Mouse (Mus musculus) ES-E14 (cell line): ENCODE data around the gene Abcf2. TPM values are rescaled to one million over a fixed set of nuclear protein-coding genes. Genes with fewer than 3 reads are reported as not detected.

Experiments used
- DNase-seq: peaks from one replicate; pipeline ENCODE4 v3.0.0-alpha.2; 2013; ENCODE audit warnings: low read depth, low spot score
- H3K27ac ChIP-seq: 2 replicates; pipeline ENCODE4 v1.5.1; 2012; ENCODE audit warnings: low read depth, mild to moderate bottlenecking, low read length, moderate library complexity, mixed read lengths; ENCODE audit not compliant: poor library complexity, insufficient read depth, severe bottlenecking
- H3K36me3 ChIP-seq: 2 replicates; pipeline ENCODE4 v1.6.1; 2012; ENCODE audit warnings: mild to moderate bottlenecking, low read length, moderate library complexity, mixed read lengths; ENCODE audit not compliant: control insufficient read depth, poor library complexity, insufficient read depth, severe bottlenecking
- H3K4me1 ChIP-seq, 2 experiments: fragments of 150-350 bp in 1 of 2; sonication (generic) in 1 of 2; 2 replicates each; pipeline ENCODE4 v1.6.1; 2012; ENCODE audit warnings: low read length in 2 of 2, mild to moderate bottlenecking in 1 of 2, mixed read lengths in 1 of 2; ENCODE audit not compliant: control insufficient read depth in 2 of 2, insufficient read depth in 2 of 2, poor library complexity in 1 of 2
- H3K4me3 ChIP-seq, 2 experiments: fragments of 150-350 bp in 1 of 2; sonication (generic) in 1 of 2; 2 replicates each; pipeline ENCODE4 v1.5.1; 2012; ENCODE audit warnings: low read length in 2 of 2, low read depth in 1 of 2, mild to moderate bottlenecking in 1 of 2, mixed read lengths in 1 of 2; ENCODE audit not compliant: insufficient read depth in 1 of 2, poor library complexity in 1 of 2, severe bottlenecking in 1 of 2
- H3K9ac ChIP-seq: 2 replicates; pipeline ENCODE4 v1.6.1; 2012; ENCODE audit warnings: low read depth, mild to moderate bottlenecking, low read length, mixed read lengths; ENCODE audit not compliant: poor library complexity, insufficient read depth, severe bottlenecking
- H3K9me3 ChIP-seq: fragments of 150-350 bp; sonication (generic); 2 replicates; pipeline ENCODE4 v1.6.1; 2012; ENCODE audit warnings: low read depth, mild to moderate bottlenecking, low read length; ENCODE audit not compliant: control insufficient read depth, insufficient read depth
- CHD2 ChIP-seq: IDR thresholded peaks from 2 replicates; pipeline ENCODE4 v1.6.1; 2014; ENCODE audit warnings: mild to moderate bottlenecking, low read depth, low read length, inconsistent platforms
- HCFC1 ChIP-seq: IDR thresholded peaks from 2 replicates; pipeline ENCODE4 v1.6.1; 2012; ENCODE audit warnings: low read length, inconsistent platforms, borderline replicate concordance; ENCODE audit not compliant: insufficient read depth
- MAFK ChIP-seq: IDR thresholded peaks from 2 replicates; pipeline ENCODE4 v1.6.1; 2014; ENCODE audit warnings: mild to moderate bottlenecking, low read depth, low read length, inconsistent platforms; ENCODE audit not compliant: insufficient read depth
- ZC3H11A ChIP-seq: IDR thresholded peaks from 2 replicates; pipeline ENCODE4 v1.6.1; 2012; ENCODE audit warnings: low read depth, mild to moderate bottlenecking, inconsistent platforms, low read length, borderline replicate concordance
- ZNF384 ChIP-seq: IDR thresholded peaks from 2 replicates; pipeline ENCODE4 v1.6.1; 2012; ENCODE audit warnings: low read depth, low read length, inconsistent platforms
- in situ Hi-C, 2 experiments: fragments of 600-800 bp; cut with MboI; formaldehyde crosslinking; loops; one replicate each; pipeline ENCODE4 v1.15.1; 2025; ENCODE audit warnings: low sequenced_read_pairs in 2 of 2, inconsistent platforms in 1 of 2; ENCODE audit not compliant: unreplicated experiment in 2 of 2
- total RNA-seq: library from RNA; depleted of rRNA; stranded (reverse); fragments of 300-350 nt; gene quantifications from 2 replicates; pipeline ENCODE4 v1.2.3, GENCODE M21; 2012

Abcf2 gene
- total RNA-seq, 1 experiment: 171 TPM

- DNase-seq: no peak
- no peaks in the 10 kb centered on the region for H3K9me3 ChIP-seq
- H3K4me1 ChIP-seq: peaks cover 4 to 9% of the 10 kb centered on the region in 2 experiments; a peak in 2 of 4 replicates
- peak overlapping the region; percentile 7; the same call in 1 of the 2 replicates for H3K9ac ChIP-seq
- in situ Hi-C loops: no loop called here
- H3K36me3 ChIP-seq: no peaks in the 10 kb centered on the region
- no peak overlapping the region for H3K27ac ChIP-seq
- peak overlapping the region; percentile 15 to 19; a peak in 1 of 4 replicates for H3K4me3 ChIP-seq
- TF ChIP-seq CHD2 (no peak), HCFC1 (no peak), ZC3H11A (no peak), MAFK (no peak), ZNF384 (no peak)
Observed at GRCm38 (mm10) chr5:24550598-24551316, 26.5 kb downstream of the Abcf2 start.

DNA sequence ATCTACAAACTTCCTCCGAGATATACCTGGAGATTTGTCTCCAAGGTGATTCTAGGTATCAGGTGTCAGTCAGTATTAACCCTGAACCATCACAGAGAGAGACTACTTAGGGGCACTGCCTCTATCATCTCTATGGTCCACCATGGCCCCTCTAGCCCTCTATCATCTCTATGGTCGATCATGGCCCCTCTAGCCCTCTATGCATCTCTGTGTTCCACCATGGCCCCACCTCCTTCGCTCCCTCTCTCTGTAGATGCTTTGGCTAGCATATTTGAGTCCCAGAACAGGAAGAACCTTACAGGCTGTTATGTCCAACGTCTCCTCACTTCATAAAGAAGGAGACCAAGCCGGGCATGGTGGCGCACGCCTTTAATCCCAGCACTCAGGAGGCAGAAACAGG, 34.6 kb downstream of the Abcf2 start:
- no peak for TF ChIP-seq ZC3H11A
- TF ChIP-seq MAFK: no peak
- TF ChIP-seq CHD2: no peak
- no peak for TF ChIP-seq ZNF384
- no peak for TF ChIP-seq HCFC1
- Histone ChIP-seq H3K27ac (no peak overlapping the region), H3K4me1 (peaks cover 2 to 12% of the 10 kb centered on the region in 2 experiments; a peak in 2 of 4 replicates), H3K9me3 (no peaks in the 10 kb centered on the region), H3K9ac (no peak overlapping the region), H3K36me3 (no peaks in the 10 kb centered on the region), H3K4me3 (no peak overlapping the region)
- in situ Hi-C loops: no loop called here
- DNase-seq: peak; percentile 56

- H3K27ac ChIP-seq: no peak overlapping the region
- H3K9me3 ChIP-seq: no peaks in the 10 kb centered on the region
- no peak overlapping the region for H3K9ac ChIP-seq
- peaks cover 2 to 14% of the 10 kb centered on the region in 2 experiments; a peak in 2 of 4 replicates for H3K4me1 ChIP-seq
- TF ChIP-seq ZNF384 (no peak), ZC3H11A (no peak), CHD2 (no peak), MAFK (no peak), HCFC1 (no peak)
- in situ Hi-C loops: no loop called here
- no peak for DNase-seq
- H3K4me3 ChIP-seq: no peak overlapping the region
- H3K36me3 ChIP-seq: no peaks in the 10 kb centered on the region
Observed at GRCm38 (mm10) chr5:24541144-24541569, 36.1 kb downstream of the Abcf2 start.

- no peak for TF ChIP-seq CHD2
- no peak for TF ChIP-seq MAFK
- TF ChIP-seq ZNF384: no peak
- in situ Hi-C loops: no loop called here
- Histone ChIP-seq H3K4me3 (peak within 1 kb of the TSS; percentile 11 to 36; a peak in 2 of 4 replicates), H3K27ac (no peak within 1 kb of the TSS), H3K4me1 (peaks cover 2 to 14% of the 10 kb centered on the region in 2 experiments; a peak in 2 of 4 replicates), H3K36me3 (no peaks in the 10 kb centered on the region), H3K9ac (peak within 1 kb of the TSS; percentile 22), H3K9me3 (no peaks in the 10 kb centered on the region)
- no peak for DNase-seq
Observed at GRCm38 (mm10) chr5:24540387-24541143, 36.7 kb downstream of the Abcf2 start, which contains the start of gene Asb10. Gene Asb10, minus strand, starts transcription at chr5:24540978.
